In the genomic region with DNA sequence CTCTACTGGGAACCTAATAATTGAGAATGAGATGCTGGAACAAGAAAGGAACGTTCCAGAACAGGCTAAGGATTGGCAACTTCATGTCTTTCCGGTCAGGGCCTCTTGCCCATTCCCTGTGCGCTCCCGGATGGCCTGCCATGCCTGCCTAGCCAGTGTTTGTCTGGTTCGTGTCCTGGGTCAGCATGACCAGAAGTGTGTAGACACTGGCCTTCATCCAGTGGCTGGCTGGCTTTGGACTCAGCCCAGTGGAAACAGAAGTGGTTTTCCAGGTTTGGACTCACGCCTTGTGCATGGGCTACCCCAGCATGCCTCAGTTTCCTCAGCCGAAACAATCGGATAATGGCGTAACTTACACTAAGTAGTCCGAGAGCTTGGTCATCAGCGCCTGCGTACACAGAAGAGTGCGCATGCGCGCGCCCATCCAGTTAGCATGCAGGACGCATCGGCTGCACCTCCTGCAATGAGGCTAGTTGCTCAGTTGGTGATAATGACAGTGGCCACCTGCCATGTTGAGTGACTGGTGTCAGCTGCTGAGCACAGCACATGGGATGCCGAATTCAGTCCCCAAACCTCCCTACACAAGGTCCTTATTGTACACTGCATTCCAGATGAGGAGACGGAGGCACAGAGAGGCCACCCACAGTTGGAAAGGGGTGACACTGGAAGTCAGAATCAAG, we compare ENCODE assay signal across 13 mouse cellular contexts. TPM values are rescaled to one million over a fixed set of nuclear protein-coding genes. Genes with fewer than 3 reads are reported as not detected.
DNase-seq lines count a peak whose midpoint lies in the region; ATAC-seq and TF ChIP-seq lines count a peak whose summit lies in the region.
"Had no signal": no experiment of that assay in that cellular context is flagged by ENCODE, and none has a peak within 500 bp of the region (broad histone marks: within the 10 kb centered on the region; RNA-seq: fewer than 3 reads in every experiment).

No protein-coding gene starts in this region.

- no peak for TF ChIP-seq EP300 in liver, postnatal 0 days (IDR thresholded peaks at IDR 0.05; ENCODE audit: low read depth)

- no peak for DNase-seq in forebrain, embryonic 14.5 days (ENCODE audit: low spot score)
- peak; percentile 72 to 73 for DNase-seq in lung, adult 18-20 months
- DNase-seq in lung, adult 2 months = no peak
- DNase-seq in liver, postnatal 0 days = no peak
- DNase-seq in spleen, adult 18-20 months = no peak
- no peak for DNase-seq in gastrocnemius, postnatal 36 days
- DNase-seq: gastrocnemius, postnatal 10 days; retina, postnatal 1 day; thymus, postnatal 36 days had no signal

- peaks cover 77% of the 10 kb centered on the region for H3K36me3 ChIP-seq in forebrain, embryonic 13.5 days (ENCODE audit: poor library complexity, severe bottlenecking)
- peaks cover 60% of the 10 kb centered on the region for H3K36me3 ChIP-seq in forebrain, embryonic 14.5 days (ENCODE audit: control insufficient read depth, insufficient read depth, low read length)
- H3K36me3 ChIP-seq in heart, embryonic 15.5 days = no peaks in the 10 kb centered on the region; the same call in 1 of the 2 replicates
- 0 out of 2 replicates have a peak, but pooled peaks cover 2% of the 10 kb centered on the region for H3K36me3 ChIP-seq in liver, postnatal 0 days (replicated peaks; ENCODE audit: insufficient read depth, low read length)

- intact Hi-C loops in gastrocnemius, postnatal 36 days (cut with DNase I) = no loop called here

- H3K4me1 ChIP-seq in forebrain, embryonic 13.5 days = peaks cover 62% of the 10 kb centered on the region
- peaks cover 31% of the 10 kb centered on the region for H3K4me1 ChIP-seq in forebrain, embryonic 14.5 days (ENCODE audit: control insufficient read depth, insufficient read depth, low read length)
- peaks cover 46% of the 10 kb centered on the region for H3K4me1 ChIP-seq in lung, adult 2 months (ENCODE audit: control insufficient read depth, insufficient read depth, low read length)
- H3K4me1 ChIP-seq in heart, embryonic 15.5 days (replicated peaks) = peaks cover 98% of the 10 kb centered on the region
- H3K4me1 ChIP-seq in liver, postnatal 0 days (ENCODE audit: insufficient read depth) = peaks cover 74% of the 10 kb centered on the region

- no peak overlapping the region for H3K4me3 ChIP-seq in forebrain, embryonic 13.5 days
- H3K4me3 ChIP-seq in forebrain, embryonic 14.5 days (ENCODE audit: low read depth, low read length) = no peak overlapping the region
- H3K4me3 ChIP-seq in lung, adult 2 months (replicated peaks; ENCODE audit: extremely low read depth, low read depth, low read length) = no peak overlapping the region
- no peak overlapping the region for H3K4me3 ChIP-seq in heart, embryonic 15.5 days
- no peak overlapping the region for H3K4me3 ChIP-seq in liver, postnatal 0 days (ENCODE audit: low read depth, low read length)

- H3K4me2 ChIP-seq in forebrain, embryonic 13.5 days = no peak overlapping the region
- H3K4me2 ChIP-seq in forebrain, embryonic 14.5 days (ENCODE audit: low read length) = no peak overlapping the region
- no peak overlapping the region for H3K4me2 ChIP-seq in heart, embryonic 15.5 days
- H3K4me2 ChIP-seq in liver, postnatal 0 days (ENCODE audit: low read depth, low read length) = no peak overlapping the region
- H3K4me2 ChIP-seq: midbrain, embryonic 11.5 days had no signal

- no peaks in the 10 kb centered on the region for H3K9me3 ChIP-seq in forebrain, embryonic 13.5 days (replicated peaks)
- no peaks in the 10 kb centered on the region for H3K9me3 ChIP-seq in forebrain, embryonic 14.5 days (replicated peaks; ENCODE audit: control insufficient read depth, low read length)
- H3K9me3 ChIP-seq in heart, embryonic 15.5 days (replicated peaks) = no peaks in the 10 kb centered on the region
- no peaks in the 10 kb centered on the region for H3K9me3 ChIP-seq in liver, postnatal 0 days (ENCODE audit: low read length)

- no peaks in the 10 kb centered on the region for H3K27me3 ChIP-seq in forebrain, embryonic 13.5 days
- H3K27me3 ChIP-seq in forebrain, embryonic 14.5 days (replicated peaks; ENCODE audit: control insufficient read depth, insufficient read depth, low read length) = no peaks in the 10 kb centered on the region
- H3K27me3 ChIP-seq in heart, embryonic 15.5 days = no peaks in the 10 kb centered on the region
- no peaks in the 10 kb centered on the region for H3K27me3 ChIP-seq in liver, postnatal 0 days (ENCODE audit: insufficient read depth, low read length)
- H3K27me3 ChIP-seq: CH12.LX had no signal

- no peak for TF ChIP-seq POLR2A in lung, adult 2 months (IDR thresholded peaks at IDR 0.05; ENCODE audit: borderline replicate concordance, extremely low read depth, low read depth, low read length)

- 90% methylated on average over 20 of the region's 20 CpGs for WGBS in forebrain, embryonic 13.5 days
- WGBS in forebrain, embryonic 14.5 days = 90% methylated on average over 20 of the region's 20 CpGs
- 64% methylated on average over 20 of the region's 20 CpGs for WGBS in lung, adult 2 months
- 80% methylated on average over 20 of the region's 20 CpGs for whole genome bisulfite sequencing in heart, embryonic 15.5 days
- 84% methylated on average over 20 of the region's 20 CpGs for WGBS in liver, postnatal 0 days (ENCODE audit: insufficient replicate concordance)

- no peak for TF ChIP-seq CTCF in lung, adult 2 months (IDR thresholded peaks at IDR 0.05; ENCODE audit: insufficient read depth, low read length)
- TF ChIP-seq CTCF in liver, postnatal 0 days (IDR thresholded peaks at IDR 0.05; ENCODE audit: low read depth) = no peak

- H3K27ac ChIP-seq in forebrain, embryonic 13.5 days = 0 out of 2 replicates have a peak overlapping the region, but pooled peaks have one; percentile 16
- no peak overlapping the region for H3K27ac ChIP-seq in forebrain, embryonic 14.5 days (ENCODE audit: low read depth, low read length)
- peak overlapping the region; percentile 73 for H3K27ac ChIP-seq in heart, embryonic 15.5 days
- H3K27ac ChIP-seq in liver, postnatal 0 days (ENCODE audit: low read depth) = peak overlapping the region; percentile 67

- ATAC-seq in forebrain, embryonic 13.5 days = no peak
- ATAC-seq in forebrain, embryonic 14.5 days = no peak
- no peak for ATAC-seq in heart, embryonic 15.5 days (replicated peaks; ENCODE audit: insufficient number of reproducible peaks, insufficient read depth, low FRiP score, low read depth)
- ATAC-seq in liver, postnatal 0 days = no peak

- H3K9ac ChIP-seq in forebrain, embryonic 13.5 days = no peak overlapping the region
- H3K9ac ChIP-seq in forebrain, embryonic 14.5 days (ENCODE audit: low read length) = no peak overlapping the region
- no peak overlapping the region for H3K9ac ChIP-seq in heart, embryonic 15.5 days
- H3K9ac ChIP-seq in liver, postnatal 0 days (replicated peaks) = no peak overlapping the region

RNA-seq across cellular contexts. Expression of a gene that starts 50.6 kb away (rescaled TPM):
- 57.2 and 61.3 TPM in 2 replicates for polyA plus RNA-seq in forebrain, embryonic 13.5 days (2015; fragmentation: Nextera tagmentation; extraction: Ambion mirVana)
- 37.0 and 43.8 TPM in 2 replicates for polyA plus RNA-seq in forebrain, embryonic 14.5 days (2014; fragmentation: Nextera tagmentation; extraction: Ambion mirVana)
- polyA plus RNA-seq in lung, adult 2 months (2012; rRNA removed) = 51.6 and 52.6 TPM in 2 replicates
- 22.1 and 26.2 TPM in 2 replicates for polyA plus RNA-seq in heart, embryonic 15.5 days (2015; fragmentation: Nextera tagmentation; extraction: Ambion mirVana)
- polyA plus RNA-seq in liver, postnatal 0 days (2015; fragmentation: Nextera tagmentation; extraction: Ambion mirVana) = 3.6 and 4.3 TPM in 2 replicates
- 10 to 100 TPM; 24.3 to 27.2 TPM for total RNA-seq in gastrocnemius, postnatal 36 days (2021)

Comparison
In these comparisons a context has a peak if more than half of its experiments do, and no peak if none do; other contexts are left out.
1. DNase-seq: peak in lung, adult 18-20 months (2 of 2); none in forebrain, embryonic 14.5 days (single experiment), lung, adult 2 months (single experiment), liver, postnatal 0 days (single experiment), spleen, adult 18-20 months (0 of 2) and gastrocnemius, postnatal 36 days (0 of 2).